Mouse (Mus musculus): ENCODE data around the gene Vezf1. TPM values are rescaled to one million over a fixed set of nuclear protein-coding genes. Genes with fewer than 3 reads are reported as not detected.

Gene Vezf1
- polyA plus RNA-seq, 1 experiment from 2014 or later = 35.0 TPM

DNA sequence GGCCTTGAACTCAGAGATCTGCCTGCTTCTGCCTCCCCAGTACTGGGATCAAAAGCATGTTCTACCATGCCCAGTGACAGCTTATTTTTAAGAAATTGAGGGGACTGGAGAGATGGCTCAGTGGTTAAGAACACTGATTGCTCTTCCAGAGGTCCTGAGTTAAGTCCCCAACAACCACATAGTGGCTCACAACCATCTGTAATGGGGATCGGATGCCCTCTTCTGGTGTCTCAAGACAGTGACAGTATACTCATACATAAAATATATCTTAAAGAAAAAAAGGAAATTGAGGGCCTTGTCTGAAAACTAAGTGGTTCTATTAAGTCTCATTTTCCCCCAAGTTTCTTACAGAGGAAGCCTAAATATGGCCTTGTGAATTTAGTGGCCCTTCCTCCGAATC, 10.3 kb upstream of the Vezf1 start:
- 82% methylated on average over 2 of the region's 2 CpGs for WGBS
- Histone ChIP-seq H3K27me3 (replicated peaks) (no peaks in the 10 kb centered on the region), H3K36me3 (no peaks in the 10 kb centered on the region), H3K9ac (replicated peaks) (no peak overlapping the region), H3K4me1 (peaks cover 4% of the 10 kb centered on the region; the same call in 1 of the 2 replicates), H3K9me3 (replicated peaks) (no peaks in the 10 kb centered on the region), H3K4me2 (no peak overlapping the region), H3K4me3 (replicated peaks) (no peak overlapping the region), H3K27ac (replicated peaks) (no peak overlapping the region)
- no peak for ATAC-seq (ENCODE audit: low FRiP score)

GRCm38 (mm10) chr11:88059141-88059540, 8.9 kb upstream of the Vezf1 start:
- H3K27me3 ChIP-seq (replicated peaks) = no peaks in the 10 kb centered on the region
- no peaks in the 10 kb centered on the region for H3K9me3 ChIP-seq (replicated peaks)
- H3K4me1 ChIP-seq = no peaks in the 10 kb centered on the region
- no peak overlapping the region for H3K4me2 ChIP-seq
- no peak overlapping the region for H3K4me3 ChIP-seq (replicated peaks)
- H3K36me3 ChIP-seq = no peaks in the 10 kb centered on the region
- no peak overlapping the region for H3K27ac ChIP-seq (replicated peaks)
- no peak overlapping the region for H3K9ac ChIP-seq (replicated peaks)
- peak; percentile 69; the same call in 1 of the 2 replicates for ATAC-seq (ENCODE audit: low FRiP score)
- 46% methylated on average over 2 of the region's 2 CpGs for WGBS

GRCm38 (mm10) chr11:88061892-88062625, 6.0 kb upstream of the Vezf1 start:
- no peaks in the 10 kb centered on the region for H3K9me3 ChIP-seq (replicated peaks)
- no peak overlapping the region for H3K9ac ChIP-seq (replicated peaks)
- no peaks in the 10 kb centered on the region for H3K27me3 ChIP-seq (replicated peaks)
- no peak overlapping the region for H3K4me2 ChIP-seq
- H3K36me3 ChIP-seq = no peaks in the 10 kb centered on the region
- no peak for ATAC-seq (ENCODE audit: low FRiP score)
- peaks cover 4% of the 10 kb centered on the region; the same call in 1 of the 2 replicates for H3K4me1 ChIP-seq
- no peak overlapping the region for H3K4me3 ChIP-seq (replicated peaks)
- no peak overlapping the region for H3K27ac ChIP-seq (replicated peaks)
- 86% methylated on average over 2 of the region's 2 CpGs for WGBS

- no peaks in the 10 kb centered on the region for H3K9me3 ChIP-seq (replicated peaks)
- no peak overlapping the region for H3K9ac ChIP-seq (replicated peaks)
These were observed 2.3 kb upstream of the Vezf1 start for GRCm38 (mm10) chr11:88065732-88066131.

GRCm38 (mm10) chr11:88067191-88067585, 891 bp upstream of the Vezf1 start:
- 2% methylated on average over 8 of the region's 8 CpGs for WGBS
- H3K4me1 ChIP-seq = peaks cover 40% of the 10 kb centered on the region
- H3K27ac ChIP-seq (replicated peaks) = peak overlapping the region; percentile 99
- H3K4me2 ChIP-seq = peak overlapping the region; percentile 77
- H3K36me3 ChIP-seq = no peaks in the 10 kb centered on the region
- peak overlapping the region; percentile 89 for H3K4me3 ChIP-seq (replicated peaks)
- H3K9ac ChIP-seq (replicated peaks) = peak overlapping the region; percentile 98
- no peaks in the 10 kb centered on the region for H3K27me3 ChIP-seq (replicated peaks)
- ATAC-seq (ENCODE audit: low FRiP score) = no peak; the same call in 1 of the 2 replicates
- H3K9me3 ChIP-seq (replicated peaks) = no peaks in the 10 kb centered on the region

More at GRCm38 (mm10) chr11:88065732-88066131, 2.3 kb upstream of the Vezf1 start:
- H3K27ac ChIP-seq (replicated peaks) = no peak overlapping the region
- no peaks in the 10 kb centered on the region for H3K36me3 ChIP-seq
- H3K4me2 ChIP-seq = no peak overlapping the region
- no peak for ATAC-seq (ENCODE audit: low FRiP score)
- peaks cover 25% of the 10 kb centered on the region for H3K4me1 ChIP-seq
- no peaks in the 10 kb centered on the region for H3K27me3 ChIP-seq (replicated peaks)
- no peak overlapping the region for H3K4me3 ChIP-seq (replicated peaks)

DNA sequence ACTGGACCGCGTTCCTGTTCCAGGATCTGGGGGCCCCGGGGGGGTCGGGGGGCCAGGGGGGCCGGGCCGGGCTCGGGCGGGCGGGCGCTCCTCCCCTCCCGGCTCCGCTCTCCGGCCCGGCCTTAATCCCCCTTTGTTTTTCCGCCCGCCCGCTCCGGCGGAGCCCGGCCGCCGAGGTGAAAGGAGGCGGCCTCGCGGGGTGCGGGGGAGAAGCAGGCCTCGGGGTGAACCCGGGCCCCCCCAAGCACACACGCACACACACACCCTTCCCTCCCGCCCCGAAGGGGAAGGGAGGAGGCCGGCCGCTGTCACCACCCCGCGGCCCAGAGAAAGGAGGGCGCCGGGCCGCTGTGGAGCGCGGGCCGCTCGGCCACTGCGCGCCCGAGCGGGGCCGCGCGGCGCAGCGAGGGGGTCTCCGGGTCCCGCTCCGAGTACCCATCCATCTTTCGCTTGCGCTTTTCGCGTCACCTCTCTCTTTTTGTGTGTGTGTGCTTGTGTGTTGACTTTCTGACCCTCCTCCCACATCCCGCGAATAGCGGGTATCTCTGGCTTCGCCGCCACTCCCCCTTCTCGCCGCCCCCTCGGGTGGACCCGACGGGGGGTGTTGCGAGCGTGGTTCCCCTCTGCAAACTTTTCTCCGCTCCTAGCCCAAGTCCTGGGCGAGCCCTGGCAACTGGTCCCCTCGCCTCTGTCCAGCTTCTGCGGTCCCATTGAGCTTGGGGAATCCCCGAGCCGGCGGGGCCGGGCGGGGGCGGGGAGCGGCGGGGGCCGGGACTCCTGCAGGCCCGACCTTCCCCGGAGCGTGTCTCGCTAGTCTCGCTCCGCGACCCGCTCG, 549 bp downstream of the Vezf1 start:
- Histone ChIP-seq H3K4me2 (peak overlapping the region; percentile 90), H3K4me1 (peaks cover 53% of the 10 kb centered on the region), H3K9ac (replicated peaks) (peak overlapping the region; percentile 98), H3K4me3 (replicated peaks) (peak overlapping the region; percentile 89), H3K36me3 (peaks cover 4% of the 10 kb centered on the region; the same call in 1 of the 2 replicates), H3K27ac (replicated peaks) (peak overlapping the region; percentile 99), H3K27me3 (replicated peaks) (no peaks in the 10 kb centered on the region), H3K9me3 (replicated peaks) (no peaks in the 10 kb centered on the region)
- under 1% methylated on average over 74 of the region's 92 CpGs for WGBS
- ATAC-seq (ENCODE audit: low FRiP score) = peak; percentile 76

DNA sequence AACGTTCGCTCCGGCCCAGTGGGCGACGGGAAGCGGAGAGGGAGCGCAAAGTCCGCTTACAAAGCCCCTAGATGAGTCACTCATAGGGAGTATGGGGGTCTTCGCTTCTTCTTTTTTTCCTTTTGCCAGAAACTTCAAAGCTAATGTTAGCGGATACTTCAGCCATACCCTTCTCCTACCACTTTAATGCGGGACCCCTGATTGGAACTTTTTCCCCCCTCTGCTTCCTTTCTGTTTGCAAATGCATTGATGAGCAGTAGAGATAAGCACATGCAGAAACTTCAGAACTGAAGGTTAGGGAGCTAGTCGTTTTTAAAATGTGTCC, 1.1 kb downstream of the Vezf1 start:
- no peaks in the 10 kb centered on the region for H3K9me3 ChIP-seq (replicated peaks)
- peak overlapping the region; percentile 99 for H3K27ac ChIP-seq (replicated peaks)
- H3K36me3 ChIP-seq = peaks cover 7% of the 10 kb centered on the region; the same call in 1 of the 2 replicates
- peaks cover 57% of the 10 kb centered on the region for H3K4me1 ChIP-seq
- peak overlapping the region; percentile 98 for H3K9ac ChIP-seq (replicated peaks)
- no peak for ATAC-seq (ENCODE audit: low FRiP score)
- 2% methylated on average over 12 of the region's 12 CpGs for WGBS
- no peaks in the 10 kb centered on the region for H3K27me3 ChIP-seq (replicated peaks)
- H3K4me3 ChIP-seq (replicated peaks) = peak overlapping the region; percentile 89
- H3K4me2 ChIP-seq = peak overlapping the region; percentile 90

GRCm38 (mm10) chr11:88070392-88070791, 2.3 kb downstream of the Vezf1 start:
- no peaks in the 10 kb centered on the region for H3K9me3 ChIP-seq (replicated peaks)
- WGBS = 5% methylated on average over 4 of the region's 4 CpGs

GRCm38 (mm10) chr11:88071113-88071512, 3.0 kb downstream of the Vezf1 start:
- ATAC-seq (ENCODE audit: low FRiP score) = no peak
- Histone ChIP-seq H3K9me3 (replicated peaks) (no peaks in the 10 kb centered on the region), H3K4me1 (peaks cover 70% of the 10 kb centered on the region), H3K9ac (replicated peaks) (peak overlapping the region; percentile 29; the same call in 1 of the 2 replicates), H3K36me3 (peaks cover 12% of the 10 kb centered on the region), H3K27me3 (replicated peaks) (no peaks in the 10 kb centered on the region), H3K27ac (replicated peaks) (no peak overlapping the region), H3K4me3 (replicated peaks) (0 out of 2 replicates have a peak overlapping the region, but pooled peaks have one; percentile 8), H3K4me2 (peak overlapping the region; percentile 90)
- 46% methylated on average over 5 of the region's 5 CpGs for WGBS

More at GRCm38 (mm10) chr11:88070392-88070791, 2.3 kb downstream of the Vezf1 start:
- H3K27ac ChIP-seq (replicated peaks) = no peak overlapping the region
- peaks cover 65% of the 10 kb centered on the region for H3K4me1 ChIP-seq
- peaks cover 10% of the 10 kb centered on the region; the same call in 1 of the 2 replicates for H3K36me3 ChIP-seq
- ATAC-seq (ENCODE audit: low FRiP score) = no peak
- H3K4me2 ChIP-seq = peak overlapping the region; percentile 90
- H3K9ac ChIP-seq (replicated peaks) = peak overlapping the region; percentile 29; the same call in 1 of the 2 replicates
- peak overlapping the region; percentile 89 for H3K4me3 ChIP-seq (replicated peaks)
- no peaks in the 10 kb centered on the region for H3K27me3 ChIP-seq (replicated peaks)

DNA sequence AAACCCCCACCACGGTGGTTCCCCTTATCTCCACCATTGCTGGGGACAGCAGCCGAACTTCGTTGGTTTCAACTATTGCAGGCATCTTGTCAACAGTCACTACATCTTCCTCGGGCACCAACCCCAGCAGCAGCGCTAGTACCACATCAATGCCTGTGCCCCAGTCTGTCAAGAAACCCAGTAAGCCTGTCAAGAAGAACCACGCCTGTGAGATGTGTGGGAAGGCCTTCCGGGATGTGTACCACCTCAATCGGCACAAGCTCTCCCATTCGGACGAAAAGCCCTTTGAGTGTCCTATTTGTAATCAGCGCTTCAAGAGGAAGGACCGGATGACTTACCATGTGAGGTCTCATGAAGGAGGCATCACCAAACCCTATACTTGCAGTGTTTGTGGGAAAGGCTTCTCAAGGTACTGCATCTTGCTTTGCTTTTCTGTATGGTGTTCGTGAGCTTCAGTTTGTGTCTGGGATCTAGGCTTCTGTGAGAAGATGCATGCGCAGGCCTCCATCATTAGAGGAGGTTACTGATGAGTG, 5.3 kb downstream of the Vezf1 start:
- WGBS = 87% methylated on average over 14 of the region's 14 CpGs
- ATAC-seq (ENCODE audit: low FRiP score) = no peak
- H3K9me3 ChIP-seq (replicated peaks) = no peaks in the 10 kb centered on the region
- H3K36me3 ChIP-seq = peaks cover 27% of the 10 kb centered on the region
- H3K27ac ChIP-seq (replicated peaks) = no peak overlapping the region
- no peak overlapping the region for H3K9ac ChIP-seq (replicated peaks)
- H3K4me1 ChIP-seq = peaks cover 67% of the 10 kb centered on the region
- no peaks in the 10 kb centered on the region for H3K27me3 ChIP-seq (replicated peaks)
- H3K4me2 ChIP-seq = no peak overlapping the region
- H3K4me3 ChIP-seq (replicated peaks) = no peak overlapping the region

- Histone ChIP-seq H3K4me3 (replicated peaks) (no peak overlapping the region), H3K4me2 (no peak overlapping the region), H3K9me3 (replicated peaks) (no peaks in the 10 kb centered on the region), H3K9ac (replicated peaks) (no peak overlapping the region), H3K27ac (replicated peaks) (no peak overlapping the region), H3K27me3 (replicated peaks) (no peaks in the 10 kb centered on the region), H3K36me3 (peaks cover 49% of the 10 kb centered on the region), H3K4me1 (peaks cover 50% of the 10 kb centered on the region)
- no peak for ATAC-seq (ENCODE audit: low FRiP score)
- 20% methylated on average over 1 of the region's 1 CpGs for WGBS
These were observed 7.6 kb downstream of the Vezf1 start for GRCm38 (mm10) chr11:88075701-88076100.
